Mouse (Mus musculus): ENCODE measurements around the gene Ndufaf3. TPM values are rescaled to one million over a fixed set of nuclear protein-coding genes. Genes with fewer than 3 reads are reported as not detected.

Ndufaf3 gene
- total and polyA plus RNA-seq, 3 experiments, result 60.7 to 88.1 (median 61.9) TPM

GRCm38 (mm10) chr9:108540846-108541245 is 26.4 kb downstream of the Ndufaf3 start:
- intact Hi-C loops (cut with DNase I), result no loop called here
- H3K36me3 ChIP-seq (ENCODE audit: control insufficient read depth, insufficient read depth, low read length), result peaks cover 8% of the 10 kb centered on the region
- no peak overlapping the region for H3K4me3 ChIP-seq
- H3K27ac ChIP-seq, result no peak overlapping the region
- DNase-seq, result no peak
- H3K27me3 ChIP-seq (ENCODE audit: control insufficient read depth, insufficient read depth, low read length), result no peaks in the 10 kb centered on the region
- no peak overlapping the region for H3K9ac ChIP-seq (ENCODE audit: low read depth, low read length)
- TF ChIP-seq EP300 (IDR thresholded peaks at IDR 0.05; ENCODE audit: insufficient read depth, low read depth, low read length) (no peak), CTCF (IDR thresholded peaks at IDR 0.05) (no peak), POLR2A (IDR thresholded peaks at IDR 0.05; ENCODE audit: insufficient read depth, low read depth, low read length) (no peak)
- no peaks in the 10 kb centered on the region for H3K4me1 ChIP-seq (ENCODE audit: control insufficient read depth, insufficient read depth, low read length)
- H3K79me2 ChIP-seq (replicated peaks; ENCODE audit: control insufficient read depth, insufficient read depth, low read length), result no peaks in the 10 kb centered on the region

GRCm38 (mm10) chr9:108531496-108531895 is 35.7 kb downstream of the Ndufaf3 start:
- 93% methylated on average over 1 of the region's 1 CpGs for WGBS
- Histone ChIP-seq H3K79me2 (replicated peaks; ENCODE audit: control insufficient read depth, insufficient read depth, low read length) (peaks cover 6% of the 10 kb centered on the region), H3K4me1 (ENCODE audit: control insufficient read depth, insufficient read depth, low read length) (no peaks in the 10 kb centered on the region; the same call in 1 of the 2 replicates), H3K4me3 (no peak overlapping the region), H3K27ac (no peak overlapping the region), H3K9ac (ENCODE audit: low read depth, low read length) (no peak overlapping the region), H3K36me3 (ENCODE audit: control insufficient read depth, insufficient read depth, low read length) (peaks cover 6% of the 10 kb centered on the region; the same call in 1 of the 2 replicates), H3K27me3 (ENCODE audit: control insufficient read depth, insufficient read depth, low read length) (no peaks in the 10 kb centered on the region)
- DNase-seq, result no peak
- no peak for TF ChIP-seq EP300 (IDR thresholded peaks at IDR 0.05; ENCODE audit: insufficient read depth, low read depth, low read length)
- TF ChIP-seq POLR2A (IDR thresholded peaks at IDR 0.05; ENCODE audit: insufficient read depth, low read depth, low read length), result no peak
- no peak for TF ChIP-seq CTCF (IDR thresholded peaks at IDR 0.05)
- intact Hi-C loops (cut with DNase I), result no loop called here

- Histone ChIP-seq H3K27me3 (ENCODE audit: control insufficient read depth, insufficient read depth, low read length) (no peaks in the 10 kb centered on the region), H3K36me3 (ENCODE audit: control insufficient read depth, insufficient read depth, low read length) (peaks cover 9% of the 10 kb centered on the region), H3K9ac (ENCODE audit: low read depth, low read length) (no peak overlapping the region), H3K4me3 (no peak overlapping the region), H3K79me2 (replicated peaks; ENCODE audit: control insufficient read depth, insufficient read depth, low read length) (peaks cover 6% of the 10 kb centered on the region), H3K4me1 (ENCODE audit: control insufficient read depth, insufficient read depth, low read length) (no peaks in the 10 kb centered on the region; the same call in 1 of the 2 replicates), H3K27ac (no peak overlapping the region)
- intact Hi-C loops (cut with DNase I), result no loop called here
- 74% methylated on average over 1 of the region's 1 CpGs for WGBS
- no peak for TF ChIP-seq EP300 (IDR thresholded peaks at IDR 0.05; ENCODE audit: insufficient read depth, low read depth, low read length)
- no peak for TF ChIP-seq POLR2A (IDR thresholded peaks at IDR 0.05; ENCODE audit: insufficient read depth, low read depth, low read length)
- no peak for TF ChIP-seq CTCF (IDR thresholded peaks at IDR 0.05)
- DNase-seq, result no peak
Observed at GRCm38 (mm10) chr9:108530954-108531353, 36.3 kb downstream of the Ndufaf3 start.

GRCm38 (mm10) chr9:108525400-108525799 is 41.8 kb downstream of the Ndufaf3 start:
- intact Hi-C loops (cut with DNase I), result no loop called here
- Histone ChIP-seq H3K36me3 (ENCODE audit: control insufficient read depth, insufficient read depth, low read length) (peaks cover 19% of the 10 kb centered on the region), H3K79me2 (replicated peaks; ENCODE audit: control insufficient read depth, insufficient read depth, low read length) (peaks cover 4% of the 10 kb centered on the region; the same call in 1 of the 2 replicates), H3K27me3 (ENCODE audit: control insufficient read depth, insufficient read depth, low read length) (no peaks in the 10 kb centered on the region), H3K4me3 (no peak overlapping the region), H3K9ac (ENCODE audit: low read depth, low read length) (no peak overlapping the region), H3K27ac (no peak overlapping the region), H3K4me1 (ENCODE audit: control insufficient read depth, insufficient read depth, low read length) (peaks cover 2% of the 10 kb centered on the region)
- 0 out of 2 replicates have a peak, but pooled peaks have one; percentile 13 for TF ChIP-seq CTCF (IDR thresholded peaks at IDR 0.05)
- no peak for TF ChIP-seq EP300 (IDR thresholded peaks at IDR 0.05; ENCODE audit: insufficient read depth, low read depth, low read length)
- TF ChIP-seq POLR2A (IDR thresholded peaks at IDR 0.05; ENCODE audit: insufficient read depth, low read depth, low read length), result no peak
- no peak for DNase-seq
- WGBS, result 25% methylated on average over 3 of the region's 3 CpGs

GRCm38 (mm10) chr9:108523341-108523740 is 43.9 kb downstream of the Ndufaf3 start:
- Histone ChIP-seq H3K36me3 (ENCODE audit: control insufficient read depth, insufficient read depth, low read length) (peaks cover 35% of the 10 kb centered on the region), H3K79me2 (replicated peaks; ENCODE audit: control insufficient read depth, insufficient read depth, low read length) (peaks cover 7% of the 10 kb centered on the region; the same call in 1 of the 2 replicates), H3K4me1 (ENCODE audit: control insufficient read depth, insufficient read depth, low read length) (peaks cover 5% of the 10 kb centered on the region), H3K27ac (no peak overlapping the region), H3K4me3 (no peak overlapping the region), H3K9ac (ENCODE audit: low read depth, low read length) (no peak overlapping the region), H3K27me3 (ENCODE audit: control insufficient read depth, insufficient read depth, low read length) (no peaks in the 10 kb centered on the region)
- intact Hi-C loops (cut with DNase I), result loop anchor here (2.0 kb wide), 1 partner anchor 27 kb away; no protein-coding TSS in a partner anchor
- no peak for DNase-seq
- TF ChIP-seq POLR2A (IDR thresholded peaks at IDR 0.05; ENCODE audit: insufficient read depth, low read depth, low read length) (no peak), CTCF (IDR thresholded peaks at IDR 0.05) (no peak)
- WGBS, result 95% methylated on average over 4 of the region's 4 CpGs

GRCm38 (mm10) chr9:108521604-108522003 is 45.6 kb downstream of the Ndufaf3 start:
- Histone ChIP-seq H3K4me3 (no peak overlapping the region), H3K27me3 (ENCODE audit: control insufficient read depth, insufficient read depth, low read length) (no peaks in the 10 kb centered on the region), H3K27ac (no peak overlapping the region), H3K36me3 (ENCODE audit: control insufficient read depth, insufficient read depth, low read length) (peaks cover 35% of the 10 kb centered on the region), H3K79me2 (replicated peaks; ENCODE audit: control insufficient read depth, insufficient read depth, low read length) (peaks cover 3% of the 10 kb centered on the region; the same call in 1 of the 2 replicates), H3K4me1 (ENCODE audit: control insufficient read depth, insufficient read depth, low read length) (peaks cover 5% of the 10 kb centered on the region), H3K9ac (ENCODE audit: low read depth, low read length) (no peak overlapping the region)
- intact Hi-C loops (cut with DNase I), result loop anchor here (2.0 kb wide), 1 partner anchor 29 kb away; no protein-coding TSS in a partner anchor
- 53% methylated on average over 2 of the region's 2 CpGs for WGBS
- TF ChIP-seq POLR2A (IDR thresholded peaks at IDR 0.05; ENCODE audit: insufficient read depth, low read depth, low read length) (no peak), CTCF (IDR thresholded peaks at IDR 0.05) (no peak), EP300 (IDR thresholded peaks at IDR 0.05; ENCODE audit: insufficient read depth, low read depth, low read length) (no peak)
- no peak for DNase-seq

All from heart, adult 2 months (tissue).